Mouse (Mus musculus) kidney, postnatal 10 days (tissue): ENCODE data around the gene Lhb.

Source experiments
- DNase-seq: peaks from one replicate; pipeline ENCODE4 v3.0.0; 2021; ENCODE audit warnings: mixed read lengths

The Lhb gene

GRCm38 (mm10) chr7:45413864-45414739 is 6.5 kb upstream of the Lhb start:
- peak; percentile 50 for DNase-seq

DNA sequence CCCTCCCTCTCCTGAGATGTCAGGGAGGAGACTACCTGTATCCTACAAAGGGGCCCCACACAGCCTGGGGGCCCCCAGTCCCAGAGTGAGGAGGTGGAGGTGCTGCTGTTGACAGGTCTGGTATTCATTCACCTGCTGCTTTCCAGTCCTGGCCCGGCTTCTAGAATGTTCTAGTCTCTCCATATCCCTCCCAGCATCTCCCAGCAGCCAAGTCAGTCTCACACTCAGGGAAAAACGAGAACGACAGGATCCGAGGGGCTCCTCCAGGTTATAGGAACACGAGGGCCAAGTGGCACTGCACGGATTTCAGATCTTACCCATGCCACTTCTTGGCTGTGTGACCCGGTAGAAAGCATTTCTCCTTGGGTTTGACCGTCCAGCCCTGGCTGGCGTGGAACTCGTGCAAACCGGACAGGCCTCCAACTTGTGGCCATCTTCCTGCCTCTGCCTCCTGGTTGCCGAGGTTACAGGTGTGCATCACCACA is 5.8 kb upstream of the Lhb start:
- DNase-seq = no peak

GRCm38 (mm10) chr7:45415636-45416035 is 5.0 kb upstream of the Lhb start:
- DNase-seq = no peak

- no peak for DNase-seq
Observed at GRCm38 (mm10) chr7:45417962-45418492, 2.6 kb upstream of the Lhb start.

DNA sequence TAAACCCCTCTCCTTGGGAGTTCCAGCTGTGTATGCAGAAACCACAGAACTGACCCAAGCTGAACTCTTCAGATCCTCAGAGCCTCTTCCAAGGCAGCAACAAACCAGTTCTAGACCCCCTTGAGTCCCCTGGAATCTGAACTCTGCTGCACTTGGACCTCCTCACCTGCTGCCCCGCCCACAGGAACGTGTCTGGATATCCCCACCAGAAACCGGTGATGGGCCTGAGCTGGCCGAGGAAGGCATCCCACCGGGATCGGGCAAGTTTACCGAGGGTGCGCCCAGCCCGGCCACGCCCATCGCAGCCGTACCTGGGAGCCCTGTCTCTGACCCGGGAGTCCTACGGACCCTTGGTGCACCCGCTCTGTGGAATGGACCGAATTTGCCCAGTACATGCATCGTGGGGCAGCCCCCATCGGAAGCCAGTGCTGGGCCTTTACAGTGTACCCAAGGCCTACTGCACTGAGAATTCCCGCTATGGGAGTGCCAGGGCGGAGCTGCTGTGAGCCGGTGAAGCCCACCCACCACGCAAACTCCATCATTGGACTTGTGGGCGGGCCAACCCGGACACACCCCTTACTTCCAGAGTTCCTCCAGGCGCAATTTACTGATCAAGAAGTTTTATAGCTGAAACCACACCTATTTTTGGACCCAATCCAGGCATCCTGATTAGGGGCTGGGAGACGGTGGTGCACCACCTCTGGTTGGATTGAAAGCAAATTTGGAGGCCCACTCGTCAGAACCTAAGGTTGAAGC is 583 bp upstream of the Lhb start:
- DNase-seq = no peak

GRCm38 (mm10) chr7:45421194-45421593 is 574 bp downstream of the Lhb start:
- DNase-seq = no peak

- DNase-seq = no peak
Observed at GRCm38 (mm10) chr7:45426556-45426955, 5.9 kb downstream of the Lhb start.

GRCm38 (mm10) chr7:45433835-45434202 is 13.2 kb downstream of the Lhb start:
- DNase-seq = no peak

- DNase-seq = peak; percentile 100
Observed at GRCm38 (mm10) chr7:45434203-45435015, 13.8 kb downstream of the Lhb start, which contains the start of gene Gys1. TSS of gene Gys1 (plus strand) at chr7:45434844.

DNA sequence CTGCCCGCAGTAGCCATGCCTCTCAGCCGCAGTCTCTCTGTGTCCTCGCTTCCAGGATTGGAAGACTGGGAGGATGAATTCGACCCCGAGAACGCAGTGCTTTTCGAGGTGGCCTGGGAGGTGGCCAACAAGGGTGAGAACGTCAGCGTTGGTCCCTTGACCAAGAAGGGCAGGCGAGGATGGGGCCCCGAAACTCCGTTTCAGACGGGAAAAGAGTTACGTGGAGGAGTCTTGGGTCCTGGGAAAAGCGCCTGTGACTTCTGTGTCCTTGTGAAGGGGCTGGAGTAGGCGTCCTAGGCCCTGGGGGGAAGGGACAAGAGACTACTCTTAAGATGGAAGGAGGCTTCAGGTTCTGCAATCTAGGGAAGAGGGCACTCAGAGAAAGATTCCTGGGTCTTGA is 14.4 kb downstream of the Lhb start:
- no peak for DNase-seq

GRCm38 (mm10) chr7:45436444-45436843 is 15.8 kb downstream of the Lhb start:
- DNase-seq = no peak

- no peak for DNase-seq
Observed at GRCm38 (mm10) chr7:45437046-45437445, 16.4 kb downstream of the Lhb start.

- peak; percentile 54 for DNase-seq
Observed at GRCm38 (mm10) chr7:45437521-45438276, 17.1 kb downstream of the Lhb start, which contains the start of gene Ruvbl2. TSS of gene Ruvbl2 (minus strand) at chr7:45438096.

GRCm38 (mm10) chr7:45443526-45444420 is 23.2 kb downstream of the Lhb start:
- no peak for DNase-seq

- DNase-seq = no peak
Observed at GRCm38 (mm10) chr7:45446589-45446988, 26.0 kb downstream of the Lhb start.

DNA sequence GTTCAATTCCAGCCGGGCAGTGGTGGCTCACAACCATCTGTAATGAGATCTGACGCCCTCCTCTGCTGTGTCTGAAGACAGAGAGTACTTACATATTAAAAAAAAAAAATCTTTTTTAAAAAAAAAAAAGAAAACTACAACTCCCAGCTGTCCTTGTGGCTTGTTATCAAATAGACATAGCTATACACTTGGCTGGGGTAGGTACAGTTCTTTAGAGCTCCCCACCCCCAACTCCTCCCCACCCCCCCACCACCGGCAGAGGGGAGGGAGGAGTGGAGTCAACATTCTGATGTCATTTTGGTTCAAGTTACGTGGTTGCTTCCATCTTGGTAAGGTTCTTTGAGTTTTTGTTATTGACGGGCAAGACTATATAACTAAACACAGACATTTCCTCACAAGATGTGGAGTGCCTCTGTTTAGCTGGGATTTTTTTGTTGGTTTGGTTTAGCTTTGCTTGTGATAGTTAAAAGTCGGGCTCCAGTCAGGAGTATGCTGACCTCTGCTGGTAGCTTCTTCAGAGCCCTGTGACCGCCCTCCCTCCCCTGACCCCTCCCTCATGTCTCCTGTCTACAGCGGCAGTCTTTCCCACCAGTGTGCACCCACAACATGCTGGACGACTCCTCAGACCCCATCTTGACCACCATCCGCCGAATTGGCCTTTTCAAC is 26.8 kb downstream of the Lhb start:
- DNase-seq = peak; percentile 70

DNA sequence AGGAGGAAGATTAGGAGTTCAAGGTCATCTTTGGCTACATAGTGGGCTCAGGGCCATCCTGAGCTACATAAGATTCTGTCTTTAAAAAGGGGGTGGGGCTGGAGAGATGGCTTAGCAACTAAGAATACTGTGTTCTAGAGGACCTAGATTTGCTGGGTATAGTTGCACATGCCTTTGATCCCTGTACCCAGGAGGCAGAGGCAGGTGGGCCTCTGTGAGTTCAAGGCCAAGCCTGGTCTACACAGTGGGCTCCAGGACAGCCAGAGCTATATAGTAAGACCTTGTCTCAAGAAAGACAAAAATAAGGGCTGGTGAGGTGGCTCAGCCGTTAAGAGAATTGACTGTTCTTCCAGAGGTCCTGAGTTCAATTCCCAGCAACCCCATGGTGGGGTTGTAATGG is 29.4 kb downstream of the Lhb start:
- no peak for DNase-seq

DNA sequence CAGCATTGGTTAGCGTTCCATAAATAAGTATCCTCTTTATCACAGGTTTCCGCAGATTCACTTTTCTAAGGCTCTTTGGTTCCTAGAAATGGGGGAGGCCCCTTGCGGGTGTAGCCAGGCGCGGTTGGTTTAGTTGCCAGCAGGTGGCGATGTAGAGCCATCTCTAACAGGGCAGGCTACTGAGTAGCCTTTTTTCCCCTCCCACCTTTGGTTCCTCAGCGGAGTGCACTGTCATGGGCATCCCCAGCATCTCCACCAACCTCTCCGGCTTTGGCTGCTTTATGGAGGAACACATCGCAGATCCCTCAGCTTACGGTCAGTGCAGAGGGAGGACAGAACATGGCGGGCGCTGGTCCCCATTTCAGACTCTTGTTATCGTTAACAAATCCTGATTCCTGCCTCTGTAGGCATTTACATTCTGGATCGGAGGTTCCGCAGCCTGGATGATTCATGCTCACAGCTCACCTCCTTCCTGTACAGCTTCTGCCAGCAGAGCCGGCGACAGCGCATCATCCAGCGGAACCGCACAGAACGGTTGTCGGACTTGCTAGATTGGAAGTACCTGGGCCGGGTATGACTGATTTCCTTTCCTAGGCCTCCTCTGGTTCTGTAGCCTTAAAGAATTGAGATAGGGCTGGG is 30.8 kb downstream of the Lhb start:
- DNase-seq = peak; percentile 91

GRCm38 (mm10) chr7:45454971-45455370 is 34.4 kb downstream of the Lhb start:
- no peak for DNase-seq
